Mouse (Mus musculus): ENCODE data around the gene Appl1.

DNA sequence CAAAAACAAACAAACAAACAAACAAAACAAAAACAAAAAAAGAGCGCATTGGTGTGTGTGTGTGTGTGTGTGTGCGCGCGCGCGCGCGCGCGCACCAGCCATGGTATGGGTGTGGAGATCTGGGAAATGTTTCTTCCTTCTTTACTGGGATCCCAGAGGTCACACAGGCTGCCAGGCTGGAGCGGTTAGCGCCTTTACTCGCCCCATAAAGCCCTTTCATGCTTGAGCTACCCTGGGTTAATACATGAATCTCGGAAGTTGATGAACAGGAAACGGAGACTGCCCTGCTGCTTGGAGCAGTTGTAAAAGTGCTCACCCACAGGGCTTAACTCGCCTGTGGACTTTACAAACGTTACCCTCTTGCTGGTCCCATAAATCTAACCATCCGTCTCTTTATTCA is 20.6 kb upstream of the Appl1 start:
- TF ChIP-seq CTCF (IDR thresholded peaks at IDR 0.05) (no peak), EP300 (IDR thresholded peaks at IDR 0.05) (no peak)
